Mouse (Mus musculus) kidney, postnatal 0 days (tissue): ENCODE results near the gene Tmem42. TPM values are rescaled to one million over a fixed set of nuclear protein-coding genes. Genes with fewer than 3 reads are reported as not detected.

Experiments
- ATAC-seq: fragments of 200-750 bp; cut with Nextera tagmentation; replicated peaks from 2 replicates; pipeline ENCODE4 v1.8.0; 2017; ENCODE audit warnings: low read depth, moderate number of reproducible peaks, moderate TSS enrichment, moderate library complexity; ENCODE audit not compliant: low FRiP score
- DNase-seq: peaks from one replicate; pipeline ENCODE4 v3.0.0-alpha.2; 2016; ENCODE audit warnings: low spot score
- H3K27ac ChIP-seq: fragments of 300-500 bp; sonication (generic); 2 replicates; pipeline ENCODE4 v1.5.1; 2014; ENCODE audit warnings: mild to moderate bottlenecking
- H3K27me3 ChIP-seq: fragments of 300-500 bp; sonication (generic); 2 replicates; pipeline ENCODE4 v1.6.1; 2014; ENCODE audit warnings: low read length, mixed read lengths; ENCODE audit not compliant: insufficient read depth
- H3K36me3 ChIP-seq: fragments of 300-500 bp; sonication (generic); 2 replicates; pipeline ENCODE4 v1.6.1; 2014; ENCODE audit warnings: low read length, mixed read lengths; ENCODE audit not compliant: insufficient read depth
- H3K4me1 ChIP-seq: fragments of 300-500 bp; sonication (generic); replicated peaks from 2 replicates; pipeline ENCODE4 v1.6.1; 2014; ENCODE audit warnings: antibody characterized with exemption, low read length, mixed read lengths; ENCODE audit not compliant: insufficient read depth
- H3K4me2 ChIP-seq: fragments of 300-500 bp; sonication (generic); 2 replicates; pipeline ENCODE4 v1.6.1; 2014; ENCODE audit warnings: mild to moderate bottlenecking, low read length, moderate library complexity, mixed read lengths
- H3K4me3 ChIP-seq: fragments of 300-500 bp; sonication (generic); replicated peaks from 2 replicates; pipeline ENCODE4 v1.5.1; 2014; ENCODE audit warnings: low read depth, low read length
- H3K9ac ChIP-seq: fragments of 300-500 bp; sonication (generic); 2 replicates; pipeline ENCODE4 v1.6.1; 2014; ENCODE audit warnings: low read depth, low read length
- H3K9me3 ChIP-seq: fragments of 300-500 bp; sonication (generic); replicated peaks from 2 replicates; pipeline ENCODE4 v1.6.1; 2016; ENCODE audit warnings: low read length, inconsistent platforms, mixed read lengths
- CTCF ChIP-seq: IDR thresholded peaks from 2 replicates; pipeline ENCODE4 v1.5.1; 2016; ENCODE audit warnings: antibody characterized with exemption, low read depth, mild to moderate bottlenecking, moderate library complexity
- WGBS: fragments of 180-500 bp; shearing (Covaris S2); extraction: QIAGEN DNeasy Blood & Tissue Kit; methylation state at CpG from one replicate; pipeline ENCODE4 v1.1.7; 2014; 5-methylcytosine and 5-hydroxymethylcytosine counted together
- polyA plus RNA-seq: library from polyadenylated mRNA; unstranded; fragments of >200 nt; fragmentation: Nextera tagmentation; extraction: Ambion mirVana; gene quantifications from 2 replicates; pipeline ENCODE4 v1.2.1, GENCODE M21; 2015

Tmem42 gene
- polyA plus RNA-seq, 1 experiment from 2014 or later = 35.6 TPM

- TF ChIP-seq CTCF = no peak
- ATAC-seq (no peak), DNase-seq (no peak)
- Histone ChIP-seq H3K4me2 (no peak overlapping the region), H3K27me3 (no peaks in the 10 kb centered on the region), H3K4me3 (no peak overlapping the region), H3K9me3 (no peaks in the 10 kb centered on the region), H3K27ac (no peak overlapping the region), H3K9ac (no peak overlapping the region), H3K4me1 (peaks cover 3% of the 10 kb centered on the region; the same call in 1 of the 2 replicates), H3K36me3 (no peaks in the 10 kb centered on the region)
- 79% methylated on average over 2 of the region's 2 CpGs for WGBS
These were observed 3.1 kb downstream of the Tmem42 start for GRCm38 (mm10) chr9:123024201-123024600.

DNA sequence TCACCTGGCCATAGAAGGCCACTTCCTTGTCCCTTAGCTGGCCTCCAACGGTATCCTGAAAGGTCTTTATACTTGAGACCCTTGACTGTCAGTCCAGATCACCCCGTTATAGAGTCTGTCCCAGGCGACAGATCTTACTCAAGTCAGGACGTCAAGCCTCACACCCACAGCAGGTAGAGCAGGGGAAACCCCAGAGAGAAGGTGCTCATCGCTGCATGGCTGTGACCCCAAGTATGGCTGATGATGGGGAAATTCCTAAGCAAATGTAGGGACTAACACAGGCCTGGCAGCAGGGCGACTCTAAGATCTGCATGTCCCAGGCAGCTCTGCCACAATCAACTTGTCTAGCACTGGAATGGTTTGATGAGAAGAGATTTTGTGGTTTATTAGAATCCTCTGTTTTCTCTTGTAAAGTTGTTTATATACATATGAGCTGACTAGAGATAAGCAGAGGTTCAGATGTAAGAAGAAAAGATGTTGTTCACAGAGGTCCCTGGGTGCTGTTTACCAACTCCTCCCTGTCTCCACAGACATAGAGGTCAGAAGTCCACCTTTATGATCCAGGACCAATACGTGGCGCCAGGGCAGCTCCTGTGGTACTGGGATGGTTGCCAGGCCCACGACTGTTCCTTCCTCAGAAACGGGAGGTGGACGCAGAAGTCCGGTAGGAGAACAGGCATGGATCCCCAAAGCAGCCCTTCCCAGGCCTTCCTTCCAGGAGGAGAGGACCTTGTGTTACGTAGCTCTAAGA lies 10.5 kb downstream of the Tmem42 start:
- Histone ChIP-seq H3K27me3 (no peaks in the 10 kb centered on the region), H3K27ac (no peak overlapping the region), H3K4me1 (no peaks in the 10 kb centered on the region), H3K4me3 (no peak overlapping the region), H3K9ac (no peak overlapping the region), H3K36me3 (no peaks in the 10 kb centered on the region), H3K9me3 (no peaks in the 10 kb centered on the region), H3K4me2 (no peak overlapping the region)
- WGBS = 79% methylated on average over 13 of the region's 13 CpGs
- no peak for TF ChIP-seq CTCF
- ATAC-seq (no peak), DNase-seq (no peak)

- ATAC-seq (no peak), DNase-seq (no peak)
- Histone ChIP-seq H3K36me3 (no peaks in the 10 kb centered on the region), H3K4me2 (no peak within 1 kb of the TSS), H3K4me3 (no peak within 1 kb of the TSS), H3K27ac (no peak within 1 kb of the TSS), H3K9me3 (no peaks in the 10 kb centered on the region), H3K27me3 (no peaks in the 10 kb centered on the region), H3K9ac (no peak within 1 kb of the TSS), H3K4me1 (no peaks in the 10 kb centered on the region)
- WGBS = 90% methylated on average over 4 of the region's 4 CpGs
- TF ChIP-seq CTCF = no peak
These were observed 13.3 kb downstream of the Tmem42 start, which contains the start of gene Tgm4 for GRCm38 (mm10) chr9:123034426-123034825. Tgm4 (plus strand) TSS chr9:123034726.

GRCm38 (mm10) chr9:123047665-123048064 lies 26.5 kb downstream of the Tmem42 start:
- Histone ChIP-seq H3K9me3 (no peaks in the 10 kb centered on the region), H3K9ac (no peak overlapping the region), H3K27ac (no peak overlapping the region), H3K4me2 (no peak overlapping the region), H3K4me3 (no peak overlapping the region), H3K36me3 (no peaks in the 10 kb centered on the region), H3K4me1 (no peaks in the 10 kb centered on the region), H3K27me3 (no peaks in the 10 kb centered on the region)
- WGBS = 100% methylated on average over 1 of the region's 1 CpGs
- DNase-seq = no peak
- no peak for TF ChIP-seq CTCF
- ATAC-seq = no peak

- H3K27ac ChIP-seq = no peak overlapping the region
- no peaks in the 10 kb centered on the region for H3K27me3 ChIP-seq
- no peak for TF ChIP-seq CTCF
- no peak for ATAC-seq
- H3K4me3 ChIP-seq = no peak overlapping the region
- no peak for DNase-seq
- no peak overlapping the region for H3K9ac ChIP-seq
- H3K36me3 ChIP-seq = no peaks in the 10 kb centered on the region
- no peaks in the 10 kb centered on the region for H3K9me3 ChIP-seq
- no peaks in the 10 kb centered on the region for H3K4me1 ChIP-seq
- H3K4me2 ChIP-seq = no peak overlapping the region
These were observed 37.7 kb downstream of the Tmem42 start for GRCm38 (mm10) chr9:123058724-123059292.

GRCm38 (mm10) chr9:123060172-123060571 lies 39.0 kb downstream of the Tmem42 start:
- ATAC-seq = no peak
- H3K9ac ChIP-seq = no peak overlapping the region
- no peaks in the 10 kb centered on the region for H3K4me1 ChIP-seq
- no peaks in the 10 kb centered on the region for H3K27me3 ChIP-seq
- H3K9me3 ChIP-seq = no peaks in the 10 kb centered on the region
- no peak overlapping the region for H3K4me2 ChIP-seq
- no peak overlapping the region for H3K4me3 ChIP-seq
- no peaks in the 10 kb centered on the region for H3K36me3 ChIP-seq
- no peak overlapping the region for H3K27ac ChIP-seq
- 76% methylated on average over 3 of the region's 3 CpGs for WGBS
- TF ChIP-seq CTCF = no peak
- no peak for DNase-seq

Other genes starting within 250 kb of the Tmem42 start
- 5.9 and 6.0 TPM in 2 replicates for gene Tcaim, start 215.8 kb upstream of the Tmem42 start, polyA plus RNA-seq
- 0.20 TPM in 1 of 2 replicates, not detected in the other for gene Gm35549, start 177.3 kb upstream of the Tmem42 start, polyA plus RNA-seq
- gene Zfp445, start 155.3 kb upstream of the Tmem42 start, polyA plus RNA-seq = 33.0 and 35.0 TPM in 2 replicates
- gene Zkscan7, start 135.6 kb upstream of the Tmem42 start, polyA plus RNA-seq = 3.7 and 4.3 TPM in 2 replicates
- gene Zfp105, start 98.3 kb upstream of the Tmem42 start, polyA plus RNA-seq = 17.0 and 18.9 TPM in 2 replicates
- 44.0 and 47.3 TPM in 2 replicates for gene 1110059G10Rik, start 70.3 kb upstream of the Tmem42 start, polyA plus RNA-seq
- gene Kif15, start 70.3 kb upstream of the Tmem42 start, polyA plus RNA-seq = 18.1 and 19.5 TPM in 2 replicates
- 0.36 TPM in 1 of 2 replicates, not detected in the other for gene Tgm4, start 13.4 kb downstream of the Tmem42 start, polyA plus RNA-seq
- 57.9 and 58.7 TPM in 2 replicates for gene Zdhhc3, start 91.9 kb downstream of the Tmem42 start, polyA plus RNA-seq
- gene Exosc7, start 91.9 kb downstream of the Tmem42 start, polyA plus RNA-seq = 90.9 and 91.1 TPM in 2 replicates
- 0.69 and 1.6 TPM in 2 replicates for gene Clec3b, start 129.6 kb downstream of the Tmem42 start, polyA plus RNA-seq
- gene Cdcp1, start 194.7 kb downstream of the Tmem42 start, polyA plus RNA-seq = 6.8 and 7.4 TPM in 2 replicates
- 8.2 and 12.2 TPM in 2 replicates for gene Tmem158, start 239.4 kb downstream of the Tmem42 start, polyA plus RNA-seq